Mouse (Mus musculus): ENCODE data around the gene Ptpn3.

Ptpn3 gene

DNA sequence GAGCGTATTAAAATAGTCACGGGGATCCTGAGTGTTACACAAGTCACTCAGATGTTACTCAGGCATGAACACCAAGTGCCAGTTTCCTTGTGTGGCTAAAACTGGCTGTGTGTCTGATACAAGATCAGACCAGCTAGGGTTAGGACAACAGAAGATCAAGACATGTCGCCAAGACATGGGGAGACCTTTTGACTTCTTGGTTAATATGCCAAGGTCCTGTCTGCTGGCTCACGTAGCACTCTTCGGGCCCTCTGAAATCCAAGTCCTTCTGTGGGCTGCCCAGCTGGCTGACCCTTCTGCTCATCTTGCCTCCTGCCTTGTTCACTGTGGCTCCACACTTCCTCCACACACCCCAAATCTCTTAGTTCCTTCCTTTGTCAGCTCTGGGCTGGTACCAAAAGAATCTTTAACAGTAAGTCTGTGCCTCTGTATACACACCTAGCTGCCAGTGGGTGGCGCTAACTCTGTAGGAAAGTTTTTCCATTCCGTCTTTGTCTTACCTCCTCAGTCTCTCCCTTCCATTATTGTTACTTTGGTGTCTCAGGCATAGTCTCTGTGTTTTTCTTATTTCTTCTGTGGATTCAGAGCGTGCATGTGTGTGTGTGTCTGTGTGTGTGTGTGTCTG lies 38.5 kb downstream of the Ptpn3 start:
- no peak for DNase-seq (ENCODE audit: low spot score in 2 of 2)

DNA sequence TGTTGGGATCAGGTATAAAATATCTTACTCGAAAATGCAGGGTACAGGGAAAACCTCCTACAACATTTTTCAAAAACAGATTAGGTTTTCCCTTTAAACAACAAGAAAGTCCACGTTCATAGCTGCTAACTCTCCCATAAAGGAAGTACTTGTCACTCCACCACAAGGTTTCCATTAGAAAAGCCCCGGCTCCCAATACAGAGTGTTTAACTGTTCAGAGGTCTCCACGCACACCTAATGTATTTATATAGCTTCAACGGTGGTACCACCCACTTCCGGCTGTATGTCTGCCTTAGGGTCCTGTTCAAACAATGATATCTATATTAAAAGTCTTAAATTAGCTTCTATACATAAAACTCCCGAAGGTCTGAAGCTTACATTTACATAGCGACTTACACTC lies 39.2 kb downstream of the Ptpn3 start:
- DNase-seq (ENCODE audit: low spot score in 2 of 2) = no peak

DNA sequence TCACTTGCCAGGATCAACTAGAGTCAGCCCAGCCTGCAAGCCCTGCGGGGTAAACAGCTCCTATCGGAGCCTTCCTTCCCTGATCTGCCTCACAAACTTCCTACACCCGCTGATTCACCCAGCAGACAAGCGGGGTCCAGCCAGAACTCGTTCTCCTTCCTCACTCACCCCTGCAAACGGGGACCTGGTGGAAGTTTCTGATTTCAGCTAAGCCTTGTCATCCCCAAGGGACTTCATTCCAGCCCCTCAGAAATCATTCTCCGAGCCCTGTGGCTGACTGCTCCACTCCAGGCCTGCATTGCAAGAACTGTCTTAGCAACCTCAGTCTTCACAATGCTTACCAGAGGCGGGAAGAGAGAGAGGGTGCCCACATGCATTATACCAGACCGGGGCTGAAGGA lies 39.8 kb downstream of the Ptpn3 start:
- DNase-seq (ENCODE audit: low spot score in 2 of 2) = no peak

DNA sequence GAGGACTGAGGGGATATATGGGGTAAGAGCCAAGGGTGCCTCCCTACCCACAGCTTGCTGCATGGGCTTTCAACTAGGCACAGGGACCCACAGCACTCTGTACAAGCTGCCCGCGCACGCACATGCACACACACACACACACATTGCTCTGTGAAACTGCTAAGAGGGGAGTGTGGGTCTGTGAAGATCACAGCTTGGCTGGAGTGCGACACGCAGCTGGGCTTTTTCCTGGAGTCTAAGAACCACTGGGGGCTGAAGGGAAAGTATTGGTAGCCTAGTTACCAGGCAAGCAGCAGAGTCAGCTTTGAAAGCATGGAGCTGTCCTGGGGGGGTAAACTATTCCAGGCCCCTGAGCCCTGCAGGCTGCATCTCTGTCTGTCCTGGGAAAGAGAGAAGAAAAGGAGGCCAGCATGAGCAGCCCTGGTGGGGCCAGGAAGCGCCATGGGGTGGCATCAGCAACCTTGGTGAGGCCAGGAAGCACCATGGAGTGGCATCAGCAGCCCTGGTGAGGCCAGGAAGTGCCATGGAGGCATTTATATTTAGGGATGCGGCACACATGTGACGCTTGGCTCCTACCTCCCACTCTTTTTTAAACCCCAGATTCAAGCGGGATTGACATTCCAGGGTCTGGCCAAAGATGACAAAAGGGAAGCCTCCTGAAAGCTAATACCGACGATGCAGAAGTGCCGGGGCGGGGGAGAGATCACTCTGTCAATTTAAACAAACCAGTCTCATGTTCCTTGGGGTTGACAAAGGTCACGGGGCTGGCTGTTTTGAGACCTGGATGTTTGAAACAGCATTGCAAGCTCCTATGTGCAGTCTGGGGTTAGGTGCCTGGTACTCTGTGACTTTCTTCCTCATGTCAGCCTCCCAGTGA lies 43.2 kb downstream of the Ptpn3 start:
- DNase-seq (ENCODE audit: low spot score in 2 of 2) = no peak

DNA sequence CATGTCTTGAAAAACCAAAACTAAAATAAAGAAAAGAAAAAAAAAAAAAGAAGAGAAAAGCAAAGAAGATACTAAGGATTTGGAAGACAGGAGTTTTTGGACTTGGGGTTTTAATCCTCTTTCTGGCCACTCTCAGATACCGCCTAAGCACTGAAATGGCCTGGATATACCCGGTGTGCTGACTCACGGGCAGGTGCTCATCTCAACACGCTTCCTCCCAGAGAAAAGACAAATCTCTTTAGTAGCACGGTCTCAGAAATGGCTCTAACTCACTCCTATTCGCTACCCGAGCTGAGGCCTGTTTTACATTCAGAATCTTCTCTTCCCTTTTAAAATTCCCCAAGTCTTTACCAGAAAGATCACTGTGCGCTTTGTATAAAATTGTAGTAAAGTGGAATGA lies 44.2 kb downstream of the Ptpn3 start:
- no peak for DNase-seq (ENCODE audit: low spot score in 2 of 2)

DNA sequence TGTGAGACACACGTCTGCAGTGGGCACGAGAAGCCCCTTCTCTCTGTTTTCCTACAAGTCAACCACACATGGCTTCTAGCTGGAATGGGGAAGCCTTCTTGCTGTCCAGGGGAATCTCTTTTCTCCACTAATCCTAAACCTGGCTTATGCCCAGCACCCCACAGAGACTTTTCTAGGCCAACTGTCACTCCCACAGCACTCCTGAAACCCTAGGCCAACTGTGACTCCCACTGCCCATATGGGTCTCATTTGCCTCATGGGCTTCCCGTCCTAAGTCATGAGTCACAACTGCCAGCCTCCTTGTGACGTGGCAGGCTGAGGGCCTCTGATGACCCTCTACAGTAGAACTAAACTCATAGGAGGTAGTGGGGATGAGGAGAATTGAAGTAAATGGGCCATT lies 44.9 kb downstream of the Ptpn3 start:
- no peak for DNase-seq (ENCODE audit: low spot score in 2 of 2)

DNA sequence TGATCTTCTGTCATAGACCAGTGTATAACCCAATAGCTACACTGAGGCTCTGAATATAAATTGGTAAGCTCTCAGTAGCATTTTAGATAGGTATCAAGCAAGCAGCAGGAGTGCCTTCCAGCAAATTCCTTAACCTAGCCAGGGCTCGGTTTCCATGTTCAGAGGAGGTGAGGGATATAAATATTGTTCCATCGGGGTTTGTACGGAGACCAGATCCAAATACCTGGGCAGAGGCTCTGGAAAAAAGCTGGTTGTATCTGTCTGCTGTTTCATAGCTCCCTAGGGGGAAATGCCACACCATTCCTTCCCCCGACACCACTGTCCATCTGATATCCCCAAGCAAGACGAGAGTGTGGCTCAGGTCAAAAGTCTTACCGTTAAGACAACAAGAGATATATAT lies 47.2 kb downstream of the Ptpn3 start:
- no peak for DNase-seq (ENCODE audit: low spot score in 2 of 2)

DNA sequence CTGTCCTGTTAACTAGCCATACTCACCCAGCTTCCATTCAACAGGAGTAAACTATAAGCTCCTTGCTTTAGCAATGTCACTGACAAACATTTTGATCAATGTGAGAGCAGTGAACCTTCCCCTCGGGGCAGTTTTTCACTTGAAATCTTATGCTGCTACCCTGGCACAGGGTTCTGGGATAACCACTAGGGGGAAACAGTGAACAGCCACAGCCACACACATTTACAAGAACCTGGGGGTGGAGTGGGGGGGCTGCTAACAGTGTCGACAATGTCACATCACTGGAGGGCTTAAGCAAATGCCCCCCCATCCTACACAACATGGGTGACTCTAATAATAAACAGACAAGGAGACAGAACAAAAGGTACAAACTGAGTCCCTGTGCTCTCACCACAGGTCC lies 51.0 kb downstream of the Ptpn3 start:
- DNase-seq (ENCODE audit: low spot score in 2 of 2) = no peak

DNA sequence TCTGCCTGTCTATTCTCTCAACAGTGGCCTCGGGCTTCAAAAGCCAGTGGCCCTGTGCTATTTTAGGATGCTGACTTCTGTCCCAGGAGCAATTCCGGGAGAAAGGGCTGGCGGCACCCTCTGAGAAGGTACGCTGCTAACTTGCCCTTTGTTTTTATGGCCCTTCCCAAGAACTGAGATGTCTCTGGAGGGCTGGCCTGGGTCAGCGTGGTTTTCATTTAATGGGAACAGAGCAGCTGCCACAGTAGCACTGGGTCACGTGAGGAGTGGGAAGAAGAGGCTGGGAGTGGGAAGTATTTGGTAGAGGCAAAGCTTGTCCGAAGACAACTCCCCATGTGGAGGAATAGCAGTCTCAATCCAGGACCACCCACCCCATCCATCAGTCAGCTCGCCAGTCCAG lies 52.5 kb downstream of the Ptpn3 start:
- DNase-seq (ENCODE audit: low spot score in 2 of 2) = no peak

DNA sequence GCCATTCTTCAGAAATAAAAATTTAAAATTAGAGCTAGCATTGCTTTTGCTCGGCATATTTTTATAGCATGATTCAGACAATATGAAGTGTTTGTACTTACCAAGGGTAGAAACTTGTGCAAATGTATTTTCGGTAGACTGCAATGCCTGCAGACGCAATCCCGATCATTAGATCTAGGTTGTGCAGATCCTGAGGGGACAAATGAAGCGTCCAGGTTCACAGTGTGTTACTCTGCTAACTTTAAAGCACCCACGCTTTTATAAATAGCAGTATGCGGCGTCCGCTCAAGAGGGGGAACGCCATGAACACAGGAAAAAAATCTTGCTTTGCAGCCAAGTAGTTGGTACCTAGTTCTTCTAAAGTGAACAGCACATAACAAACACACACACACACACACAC lies 56.8 kb downstream of the Ptpn3 start:
- no peak for DNase-seq (ENCODE audit: low spot score in 2 of 2)

DNA sequence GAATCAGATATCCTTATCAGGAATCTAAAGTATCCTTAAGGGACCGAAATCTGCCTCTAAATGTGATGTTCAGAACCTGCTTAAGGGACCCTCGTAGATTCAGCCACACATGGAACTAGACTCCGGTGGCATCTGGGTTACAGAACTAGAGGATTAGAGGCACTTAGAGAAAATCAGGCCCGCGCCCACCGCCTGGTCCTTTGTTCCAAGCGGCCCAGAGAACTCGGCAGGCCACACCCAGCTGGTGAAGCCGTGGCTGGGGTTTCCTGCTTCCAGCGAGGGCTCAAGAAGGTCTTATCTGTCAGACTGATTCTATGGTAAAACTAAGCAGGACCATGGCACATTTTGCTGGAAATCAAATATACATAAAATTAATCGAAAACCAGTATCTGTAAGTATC lies 58.3 kb downstream of the Ptpn3 start:
- DNase-seq (ENCODE audit: low spot score in 2 of 2) = no peak

DNA sequence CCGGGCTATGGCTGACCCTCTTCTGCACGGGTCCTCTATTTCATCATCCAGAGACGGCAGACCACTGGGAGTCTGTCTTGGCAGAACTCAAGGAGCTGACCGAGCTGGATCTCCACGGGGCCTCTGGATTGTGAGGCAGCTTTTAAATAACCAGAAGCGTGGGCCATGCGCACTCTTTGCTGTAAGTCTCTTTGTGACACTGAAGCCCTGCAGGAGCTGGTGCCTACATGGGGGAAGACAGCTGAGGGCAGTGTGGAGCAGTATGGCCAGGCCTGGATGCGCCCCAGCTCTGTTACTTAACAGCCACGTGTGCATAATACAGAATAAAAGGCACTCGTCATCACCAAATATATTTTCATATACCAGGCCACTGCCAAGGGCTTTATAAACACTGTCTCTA lies 60.7 kb downstream of the Ptpn3 start:
- no peak for DNase-seq (ENCODE audit: low spot score in 2 of 2)

DNA sequence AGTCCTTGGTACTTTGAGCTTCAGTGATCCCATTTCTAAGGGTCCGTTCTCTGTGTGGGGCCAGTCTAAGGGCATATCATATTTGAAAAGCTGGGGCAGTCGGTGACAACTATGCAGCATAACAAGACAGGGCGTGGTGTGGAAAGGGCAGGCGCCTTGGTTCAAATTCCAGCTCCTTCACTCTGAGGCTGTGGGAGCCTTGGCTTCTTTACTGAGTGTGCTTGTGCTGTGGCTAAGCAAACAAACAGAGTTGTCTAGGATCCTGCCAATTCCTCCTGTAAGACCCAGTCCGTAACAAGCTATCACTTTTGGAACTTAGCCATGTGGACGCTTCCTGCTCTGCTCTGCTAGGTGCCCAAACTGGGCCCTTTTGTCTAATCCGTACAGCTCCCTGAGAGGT lies 61.5 kb downstream of the Ptpn3 start:
- no peak for DNase-seq (ENCODE audit: low spot score in 2 of 2)

DNA sequence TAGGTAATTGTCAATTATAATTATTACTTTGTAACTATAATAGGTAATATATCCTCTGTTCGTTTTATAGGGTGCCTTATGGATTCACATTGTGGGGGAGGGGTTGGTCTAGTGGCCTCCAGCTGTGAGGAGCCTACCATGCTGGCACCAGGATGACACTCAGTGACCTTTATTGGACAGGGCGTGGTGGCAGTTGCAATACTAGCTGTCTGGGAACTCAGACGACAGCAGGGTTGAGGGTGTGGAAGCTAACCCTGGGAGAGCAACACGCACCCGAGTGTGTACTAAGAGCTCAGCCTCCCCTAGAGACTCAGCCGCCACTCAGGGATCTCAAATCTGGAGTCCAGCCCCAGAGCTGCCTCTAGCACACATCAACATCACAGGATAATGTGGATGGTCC lies 62.5 kb downstream of the Ptpn3 start:
- no peak for DNase-seq (ENCODE audit: low spot score in 2 of 2)

DNA sequence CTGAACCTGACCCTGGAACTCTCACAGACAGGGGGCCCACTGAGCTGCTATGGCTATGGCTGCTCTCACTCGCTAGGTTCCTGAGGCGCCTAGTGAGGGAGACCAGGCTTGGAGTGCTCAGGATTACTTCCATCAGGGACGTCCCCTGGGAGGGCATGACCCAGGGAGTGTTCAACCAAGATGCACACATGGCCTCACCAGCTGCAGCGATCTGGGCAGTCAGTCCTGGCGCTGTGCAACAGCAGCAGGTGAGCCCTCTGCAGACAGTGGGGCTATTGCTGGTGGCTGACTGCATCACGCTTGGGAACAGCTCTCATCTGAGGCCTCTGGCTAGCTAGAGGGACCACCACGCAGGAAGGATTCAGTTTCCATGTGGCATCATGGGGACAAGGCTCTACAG lies 63.5 kb downstream of the Ptpn3 start:
- no peak for DNase-seq (ENCODE audit: low spot score in 2 of 2)

DNA sequence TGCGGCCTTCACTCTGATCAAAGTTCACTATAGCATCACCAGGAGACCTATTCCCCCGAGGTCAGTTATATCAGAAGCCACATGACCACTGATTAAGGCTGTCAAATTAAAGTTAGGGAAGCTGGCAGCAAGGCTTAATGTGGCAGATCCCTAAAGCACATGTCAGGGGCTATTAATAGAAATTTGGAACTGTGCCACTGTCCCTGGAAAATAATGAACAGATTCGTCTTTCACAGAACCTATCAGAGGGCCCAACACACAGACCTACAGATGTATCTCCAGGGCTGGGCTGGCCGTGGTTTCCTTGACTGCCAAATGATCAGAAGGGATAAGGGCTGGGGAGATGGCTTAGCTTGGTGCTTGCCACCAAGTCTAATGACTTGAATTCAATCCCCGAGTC lies 65.1 kb downstream of the Ptpn3 start:
- DNase-seq (ENCODE audit: low spot score in 2 of 2) = no peak

DNA sequence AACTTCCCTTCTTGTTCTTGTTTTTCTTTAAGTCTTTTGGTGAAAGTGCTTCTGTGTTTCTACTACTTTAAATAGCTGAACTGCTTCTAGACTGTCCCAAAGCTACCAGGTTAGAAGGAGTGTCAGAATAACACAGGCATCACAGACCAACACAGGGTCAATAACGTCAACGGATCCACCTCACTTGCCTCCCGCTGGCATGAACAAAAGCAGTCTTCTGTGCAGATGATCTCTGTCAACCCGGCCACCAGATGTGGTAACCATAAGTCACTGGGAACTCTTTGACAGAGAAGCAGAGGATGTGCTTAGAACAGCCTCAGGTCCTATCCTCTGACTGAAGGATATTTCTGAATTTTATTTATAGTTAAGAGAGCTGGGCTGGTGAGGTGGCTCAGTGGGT lies 65.9 kb downstream of the Ptpn3 start:
- DNase-seq (ENCODE audit: low spot score in 2 of 2) = no peak

DNA sequence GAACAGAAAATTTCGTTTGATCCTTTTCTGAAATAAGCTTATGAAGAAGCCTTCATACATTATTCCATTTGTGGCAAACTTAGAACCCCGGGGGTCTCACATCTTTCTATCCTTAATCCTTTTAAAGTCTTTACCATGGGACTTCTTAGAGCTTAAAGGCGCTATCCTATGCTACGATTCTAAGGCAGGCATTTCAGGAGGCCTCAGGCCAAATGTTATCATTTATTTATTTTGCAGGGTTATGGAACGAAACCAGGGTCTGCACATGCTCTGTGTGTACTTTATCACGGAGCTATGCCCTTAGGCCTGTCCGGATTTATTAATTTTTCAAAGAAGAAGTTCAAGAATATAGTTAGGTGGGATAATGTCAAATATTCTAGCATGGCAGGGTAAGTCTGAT lies 67.3 kb downstream of the Ptpn3 start:
- DNase-seq (ENCODE audit: low spot score in 2 of 2) = no peak

DNA sequence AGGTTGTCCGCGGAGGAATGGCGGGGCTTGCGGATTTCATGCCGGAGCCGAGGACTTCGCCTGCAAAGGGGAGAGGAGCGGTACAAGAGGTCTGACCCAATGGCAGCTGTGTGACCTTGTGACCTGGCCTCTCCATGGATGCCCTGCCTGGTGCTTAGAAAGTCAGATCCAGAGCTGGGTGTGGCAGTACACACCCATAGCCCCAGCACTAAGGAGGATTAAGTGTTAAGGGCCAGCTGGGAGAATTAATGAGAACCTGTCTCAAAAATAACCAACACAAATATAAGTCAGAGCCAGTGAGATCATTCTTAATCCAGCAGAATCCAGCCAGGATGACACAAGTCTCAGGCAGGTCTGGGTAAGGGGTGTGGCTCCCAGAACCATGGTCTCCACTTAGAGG lies 69.2 kb downstream of the Ptpn3 start:
- DNase-seq (ENCODE audit: low spot score in 2 of 2) = no peak

DNA sequence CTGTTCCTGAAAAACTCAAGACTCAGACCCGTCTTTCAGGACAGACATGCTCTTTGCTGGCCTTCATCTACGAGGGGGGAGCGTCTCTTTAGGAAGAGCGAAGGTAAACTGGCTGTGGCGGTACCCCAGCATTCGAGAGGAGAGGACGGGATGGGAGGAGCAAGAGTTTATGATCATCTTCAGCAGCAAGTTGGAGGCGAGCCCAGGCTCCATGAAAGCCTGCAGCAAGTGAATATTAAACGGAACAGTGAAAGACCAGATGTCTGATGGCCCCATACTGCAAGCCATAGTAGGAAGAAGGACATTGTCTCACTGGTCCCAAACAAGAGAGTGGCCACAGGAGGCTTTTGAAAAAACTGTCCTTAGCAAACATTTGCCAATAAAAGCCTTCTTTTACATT lies 70.3 kb downstream of the Ptpn3 start:
- DNase-seq (ENCODE audit: low spot score in 2 of 2) = no peak

DNA sequence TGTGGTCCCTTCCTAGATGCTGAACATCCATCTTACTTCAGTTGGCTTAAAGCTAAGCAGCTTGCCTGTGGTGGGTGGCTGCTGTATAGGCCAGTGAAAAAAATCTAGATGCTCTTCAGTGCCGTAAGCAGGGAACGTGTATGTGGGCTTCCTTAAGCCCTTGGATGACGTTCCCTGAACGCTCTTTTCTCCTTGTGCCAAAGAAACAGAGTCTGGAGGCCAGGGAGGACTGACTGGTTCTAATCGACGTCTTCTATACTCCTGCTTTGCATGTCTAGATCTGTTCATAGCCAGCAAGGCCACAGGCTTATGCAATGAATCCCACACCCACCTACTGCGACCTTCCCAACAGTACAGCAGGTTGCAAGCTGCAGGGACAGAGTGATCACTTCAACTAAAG lies 71.3 kb downstream of the Ptpn3 start:
- DNase-seq (ENCODE audit: low spot score in 2 of 2) = no peak

DNA sequence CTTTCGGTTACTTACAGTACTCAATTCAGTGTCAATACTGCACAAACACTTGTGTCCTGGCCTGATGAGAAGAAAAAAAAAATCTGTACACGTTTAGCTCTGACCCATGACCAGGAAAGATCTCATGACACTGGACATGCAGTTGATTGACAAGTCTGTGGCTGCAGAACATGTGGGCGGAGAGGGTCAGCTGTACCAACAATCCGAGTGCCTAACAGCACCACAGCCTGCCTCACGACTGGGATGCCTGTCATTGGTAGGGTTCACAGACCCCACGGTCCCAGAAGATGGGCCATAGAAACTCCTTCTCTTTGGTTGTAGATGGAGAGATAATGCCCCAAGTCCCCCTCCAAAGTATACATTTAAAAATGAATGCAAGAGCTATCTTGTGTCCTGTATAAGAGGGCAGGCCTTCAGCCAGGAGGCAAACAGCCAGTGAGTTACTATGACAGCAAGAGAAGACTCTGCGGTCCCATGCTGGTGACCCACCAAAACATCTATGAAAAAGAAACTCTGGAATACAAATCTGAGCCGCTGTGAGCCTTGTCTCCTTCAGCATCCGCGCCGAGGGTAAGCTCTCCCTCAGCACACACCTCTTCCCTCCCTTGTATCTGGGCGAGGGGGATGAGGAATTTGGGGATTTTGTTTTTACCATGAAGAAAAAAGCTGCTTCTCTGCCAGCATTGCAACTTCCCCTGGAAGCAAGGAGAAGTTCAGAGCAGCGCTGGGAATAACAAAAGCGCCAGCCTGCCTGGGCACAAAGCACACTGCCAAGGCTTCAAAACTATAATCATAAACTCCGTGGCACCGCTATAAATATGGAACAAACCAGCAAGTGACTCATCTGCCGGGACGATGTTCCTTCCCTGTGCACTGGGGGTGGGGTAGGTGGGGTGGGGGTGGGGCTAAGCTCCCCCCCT lies 72.8 kb downstream of the Ptpn3 start:
- no peak for DNase-seq (ENCODE audit: low spot score in 2 of 2)

DNA sequence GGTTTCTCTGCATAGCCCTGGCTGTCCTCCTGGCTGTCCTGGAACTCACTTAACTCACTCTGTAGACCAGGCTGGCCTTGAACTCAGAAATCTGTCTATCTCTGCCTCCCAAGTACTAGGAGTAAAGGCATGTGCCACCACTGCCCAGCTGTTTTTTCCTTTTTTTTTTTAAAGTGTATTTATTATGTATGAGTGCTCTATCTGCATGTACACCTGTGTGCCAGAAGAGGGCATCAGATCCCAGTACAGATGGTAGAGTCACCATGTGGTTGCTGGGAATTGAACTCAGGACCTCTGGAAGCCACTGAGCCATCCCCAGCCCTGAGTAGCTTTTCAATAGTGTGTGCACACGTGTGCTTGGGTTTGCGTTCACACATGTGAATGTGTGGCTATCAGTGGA lies 76.9 kb downstream of the Ptpn3 start:
- DNase-seq (ENCODE audit: low spot score in 2 of 2) = no peak

Measured in spleen, postnatal 36 days (tissue).